Mouse (Mus musculus) neural tube, embryonic 11.5 days (tissue): ENCODE measurements around the gene Gmds. TPM values are rescaled to one million over a fixed set of nuclear protein-coding genes. Genes with fewer than 3 reads are reported as not detected.

ENCODE experiments used
- ATAC-seq: fragments of 200-750 bp; cut with Nextera tagmentation; 2 replicates; pipeline ENCODE4 v1.8.0; 2017; ENCODE audit warnings: moderate number of reproducible peaks, mild to moderate bottlenecking, moderate TSS enrichment, moderate library complexity; ENCODE audit not compliant: insufficient read depth, low FRiP score, low TSS enrichment
- DNase-seq: peaks from one replicate; pipeline ENCODE4 v3.0.0-alpha.2; 2015; ENCODE audit warnings: low spot score
- H3K27ac ChIP-seq: fragments of 300-500 bp; sonication (generic); 2 replicates; pipeline ENCODE4 v1.5.1; 2014; ENCODE audit warnings: low read depth, mild to moderate bottlenecking, low read length
- H3K27me3 ChIP-seq: fragments of 300-500 bp; sonication (generic); 2 replicates; pipeline ENCODE4 v1.6.1; 2014; ENCODE audit warnings: mild to moderate bottlenecking, low read length, mixed read lengths; ENCODE audit not compliant: control insufficient read depth, insufficient read depth
- H3K36me3 ChIP-seq: fragments of 300-500 bp; sonication (generic); 2 replicates; pipeline ENCODE4 v1.6.1; 2014; ENCODE audit warnings: mild to moderate bottlenecking, low read length, moderate library complexity, mixed read lengths; ENCODE audit not compliant: control insufficient read depth, insufficient read depth
- H3K4me1 ChIP-seq: fragments of 300-500 bp; sonication (generic); 2 replicates; pipeline ENCODE4 v1.6.1; 2014; ENCODE audit warnings: low read length, mixed read lengths; ENCODE audit not compliant: control insufficient read depth, insufficient read depth
- H3K4me2 ChIP-seq: fragments of 300-500 bp; sonication (generic); 2 replicates; pipeline ENCODE4 v1.6.1; 2014; ENCODE audit warnings: low read depth, mild to moderate bottlenecking, moderate library complexity
- H3K4me3 ChIP-seq: fragments of 300-500 bp; sonication (generic); 2 replicates; pipeline ENCODE4 v1.5.1; 2014; ENCODE audit warnings: low read depth, low read length
- H3K9ac ChIP-seq: fragments of 300-500 bp; sonication (generic); 2 replicates; pipeline ENCODE4 v1.6.1; 2014; ENCODE audit warnings: mild to moderate bottlenecking, low read length
- H3K9me3 ChIP-seq: fragments of 300-500 bp; sonication (generic); 2 replicates; pipeline ENCODE4 v1.6.1; 2016; ENCODE audit warnings: low read length; ENCODE audit not compliant: control insufficient read depth
- WGBS: fragments of 180-500 bp; shearing (Covaris S2); extraction: QIAGEN DNeasy Blood & Tissue Kit; methylation state at CpG from one replicate; pipeline ENCODE4 v1.1.7; 2014; 5-methylcytosine and 5-hydroxymethylcytosine counted together
- polyA plus RNA-seq: library from polyadenylated mRNA; unstranded; fragments of >200 nt; fragmentation: Nextera tagmentation; extraction: Ambion mirVana; gene quantifications from 2 replicates; pipeline ENCODE4 v1.2.1, GENCODE M21; 2014

Gmds gene
- polyA plus RNA-seq, 1 experiment from 2014 or later, result 27.5 TPM

DNA sequence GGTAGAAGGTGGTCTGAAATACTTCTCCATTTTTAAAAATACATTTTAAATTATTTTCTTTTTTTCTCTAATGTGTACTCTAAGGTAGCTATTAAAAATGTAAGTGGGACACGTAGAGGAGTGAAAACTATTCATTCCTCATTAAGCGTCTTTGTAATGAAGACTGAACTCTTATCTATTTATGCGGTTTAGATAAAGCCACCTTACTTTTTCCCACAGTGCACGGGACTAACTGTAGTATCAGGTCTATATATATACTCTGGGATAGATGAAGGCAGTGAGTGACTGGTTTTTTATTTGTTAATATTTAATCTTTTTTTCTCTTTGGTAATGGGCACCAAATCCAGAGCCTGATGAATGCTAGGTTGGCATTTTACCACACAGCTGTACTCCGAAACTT, 478.3 kb downstream of the Gmds start:
- Histone ChIP-seq H3K4me2 (no peak overlapping the region), H3K4me1 (no peaks in the 10 kb centered on the region), H3K4me3 (no peak overlapping the region), H3K27ac (no peak overlapping the region), H3K9ac (no peak overlapping the region), H3K9me3 (no peaks in the 10 kb centered on the region), H3K36me3 (no peaks in the 10 kb centered on the region), H3K27me3 (no peaks in the 10 kb centered on the region)
- DNase-seq (no peak), ATAC-seq (no peak)
- WGBS, result 95% methylated on average over 5 of the region's 5 CpGs

DNA sequence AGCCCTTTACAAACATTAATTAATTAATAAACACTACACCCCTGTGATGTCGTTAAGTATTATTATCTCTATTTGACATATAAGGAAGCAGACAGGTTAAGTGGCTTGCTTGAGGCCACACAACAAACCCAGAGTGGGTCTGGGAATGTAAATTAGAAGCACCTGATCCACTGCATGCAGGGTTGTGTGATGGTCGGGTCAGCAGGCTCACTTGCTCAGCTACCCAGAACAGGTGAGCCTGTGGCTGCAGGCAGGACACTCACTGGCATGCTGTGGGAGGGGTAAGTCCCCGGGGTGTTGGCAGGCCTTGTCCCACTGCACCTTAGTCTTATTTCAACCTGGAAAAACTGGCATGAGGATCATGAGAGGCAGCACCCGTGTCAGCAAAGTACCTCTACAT, 484.5 kb downstream of the Gmds start:
- no peak overlapping the region for H3K27ac ChIP-seq
- DNase-seq, result no peak
- ATAC-seq, result no peak
- 67% methylated on average over 4 of the region's 4 CpGs for WGBS
- no peaks in the 10 kb centered on the region for H3K9me3 ChIP-seq
- H3K4me3 ChIP-seq, result no peak overlapping the region
- no peaks in the 10 kb centered on the region for H3K36me3 ChIP-seq
- H3K4me2 ChIP-seq, result no peak overlapping the region
- no peaks in the 10 kb centered on the region for H3K27me3 ChIP-seq
- no peak overlapping the region for H3K9ac ChIP-seq
- H3K4me1 ChIP-seq, result peaks cover 2% of the 10 kb centered on the region; the same call in 1 of the 2 replicates

DNA sequence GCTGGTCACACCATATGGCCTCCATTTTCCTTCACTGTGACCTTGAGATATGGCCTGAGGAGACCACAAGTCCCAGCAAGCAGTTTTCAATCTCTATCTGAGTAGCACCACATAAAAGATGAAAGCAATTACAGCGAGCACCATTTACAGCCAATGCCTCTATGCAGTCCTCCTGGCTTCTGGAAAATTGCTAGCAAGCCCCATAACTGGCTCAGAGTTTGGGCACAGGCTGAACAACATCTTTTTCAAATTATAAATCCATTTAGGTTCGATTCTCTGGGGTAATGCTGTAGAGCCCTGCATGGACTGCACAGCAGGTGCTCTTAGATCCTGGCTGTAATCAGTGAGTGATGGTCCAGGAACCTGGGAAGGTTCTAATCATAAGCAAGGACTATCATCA, 485.0 kb downstream of the Gmds start:
- WGBS, result 35% methylated on average over 2 of the region's 2 CpGs
- no peak for DNase-seq
- ATAC-seq, result no peak
- no peaks in the 10 kb centered on the region for H3K36me3 ChIP-seq
- peaks cover 2% of the 10 kb centered on the region; the same call in 1 of the 2 replicates for H3K4me1 ChIP-seq
- H3K9ac ChIP-seq, result no peak overlapping the region
- H3K4me3 ChIP-seq, result no peak overlapping the region
- no peak overlapping the region for H3K4me2 ChIP-seq
- H3K9me3 ChIP-seq, result no peaks in the 10 kb centered on the region
- no peak overlapping the region for H3K27ac ChIP-seq
- H3K27me3 ChIP-seq, result no peaks in the 10 kb centered on the region

DNA sequence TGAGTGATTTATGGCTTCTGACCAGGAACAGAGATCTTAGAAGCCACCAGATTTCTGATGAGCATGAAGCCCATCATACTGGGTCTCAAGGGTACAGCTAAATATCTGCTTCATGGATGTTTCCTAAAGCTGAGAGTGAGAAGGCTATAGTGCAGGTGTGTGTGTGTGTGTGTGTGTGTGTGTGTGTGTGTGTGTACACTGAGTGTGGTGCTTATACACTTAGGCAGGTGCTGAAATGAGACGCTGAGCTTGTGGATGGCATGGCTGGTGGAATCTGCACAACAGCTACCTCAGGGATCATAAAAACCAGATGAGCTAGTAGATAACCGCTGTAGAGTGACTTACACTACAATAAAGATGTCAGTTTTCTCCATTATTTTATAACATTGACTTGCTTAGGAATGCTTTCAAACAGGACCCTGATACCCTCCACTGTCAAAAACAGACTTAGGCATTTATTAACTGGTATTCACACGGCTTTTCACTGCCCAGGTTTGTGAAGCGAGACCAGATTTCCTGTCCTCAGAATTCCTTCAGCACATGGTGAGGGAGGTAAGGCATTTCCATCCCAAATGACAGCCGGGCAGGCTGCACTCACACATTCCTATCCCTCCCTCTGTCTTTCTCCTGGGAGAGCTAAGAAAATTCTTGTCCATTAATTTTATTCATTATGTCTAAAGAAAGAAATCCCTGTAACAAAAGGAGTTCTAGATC, 489.1 kb downstream of the Gmds start:
- H3K27me3 ChIP-seq, result no peaks in the 10 kb centered on the region
- ATAC-seq (no peak), DNase-seq (no peak)
- no peaks in the 10 kb centered on the region for H3K9me3 ChIP-seq
- H3K9ac ChIP-seq, result no peak overlapping the region
- no peak overlapping the region for H3K27ac ChIP-seq
- no peak overlapping the region for H3K4me3 ChIP-seq
- WGBS, result 32% methylated on average over 5 of the region's 5 CpGs
- H3K36me3 ChIP-seq, result no peaks in the 10 kb centered on the region
- H3K4me2 ChIP-seq, result no peak overlapping the region
- H3K4me1 ChIP-seq, result peaks cover 2% of the 10 kb centered on the region; the same call in 1 of the 2 replicates

DNA sequence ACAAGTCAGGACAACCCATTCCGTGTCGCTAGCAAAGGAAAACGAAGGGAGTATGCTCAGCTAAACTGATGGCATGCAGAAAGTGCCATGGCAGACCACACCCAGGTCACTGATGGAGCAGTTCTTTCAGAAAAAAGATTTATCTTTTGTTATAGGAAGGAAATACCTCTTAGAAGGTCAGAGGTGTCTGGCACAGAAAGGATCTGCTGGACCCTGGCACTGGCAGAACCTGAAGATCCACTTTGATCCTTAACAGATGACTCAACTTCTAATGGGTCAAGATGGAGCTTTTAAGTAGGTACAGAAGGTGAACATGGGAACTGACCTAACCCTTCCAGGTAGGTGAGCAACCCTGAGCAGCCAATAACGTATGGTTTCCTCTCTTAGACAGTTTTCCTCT, 502.7 kb downstream of the Gmds start:
- 88% methylated on average over 4 of the region's 4 CpGs for WGBS
- DNase-seq (no peak), ATAC-seq (no peak)
- no peaks in the 10 kb centered on the region for H3K4me1 ChIP-seq
- no peak overlapping the region for H3K4me2 ChIP-seq
- H3K4me3 ChIP-seq, result no peak overlapping the region
- no peaks in the 10 kb centered on the region for H3K27me3 ChIP-seq
- no peaks in the 10 kb centered on the region for H3K36me3 ChIP-seq
- no peaks in the 10 kb centered on the region for H3K9me3 ChIP-seq
- H3K27ac ChIP-seq, result no peak overlapping the region
- H3K9ac ChIP-seq, result no peak overlapping the region

DNA sequence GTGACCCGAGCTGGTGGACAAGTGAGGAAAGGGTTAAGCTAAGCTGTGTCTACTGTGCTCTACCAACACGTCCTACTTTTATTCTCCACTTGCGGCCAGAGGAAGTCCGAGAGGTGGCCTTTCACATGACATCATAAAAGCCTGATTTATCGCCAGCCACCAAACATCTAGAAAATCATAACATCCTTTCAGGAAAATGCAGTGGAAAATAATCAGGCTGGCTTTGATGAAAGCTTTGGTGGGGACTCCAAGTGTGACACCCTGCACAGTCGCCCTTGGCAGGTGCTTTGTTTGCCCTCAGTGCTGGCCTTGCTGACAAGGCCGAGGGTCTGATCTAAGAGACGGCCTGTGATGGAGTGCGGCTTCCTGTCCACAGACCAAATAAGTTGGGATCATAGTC, 508.2 kb downstream of the Gmds start:
- Histone ChIP-seq H3K27me3 (no peaks in the 10 kb centered on the region), H3K4me2 (no peak overlapping the region), H3K9me3 (no peaks in the 10 kb centered on the region), H3K4me3 (no peak overlapping the region), H3K27ac (no peak overlapping the region), H3K9ac (no peak overlapping the region), H3K36me3 (no peaks in the 10 kb centered on the region), H3K4me1 (no peaks in the 10 kb centered on the region)
- ATAC-seq (no peak), DNase-seq (no peak)
- 64% methylated on average over 9 of the region's 9 CpGs for WGBS

DNA sequence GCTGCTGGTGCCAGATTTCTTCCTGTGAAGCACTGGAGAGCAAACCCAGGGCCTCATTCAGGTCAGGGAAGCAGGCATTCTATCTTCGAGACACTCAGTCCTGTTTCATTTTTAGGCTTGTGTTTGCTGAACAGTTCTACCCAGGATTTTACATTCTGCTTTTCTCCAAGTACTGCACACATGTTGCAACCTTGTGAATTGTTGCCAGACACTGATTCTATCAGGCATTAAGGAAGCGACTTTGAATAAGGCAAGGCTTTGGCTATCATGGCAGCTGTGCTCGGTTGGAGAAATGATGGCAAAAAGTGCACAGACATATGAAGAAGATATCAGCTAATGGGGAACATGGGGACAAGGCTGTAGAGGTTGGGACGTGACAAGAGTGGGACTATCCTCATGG, 510.1 kb downstream of the Gmds start:
- WGBS, result 90% methylated on average over 4 of the region's 4 CpGs
- Histone ChIP-seq H3K27ac (no peak overlapping the region), H3K4me3 (no peak overlapping the region), H3K36me3 (no peaks in the 10 kb centered on the region), H3K4me1 (no peaks in the 10 kb centered on the region), H3K4me2 (no peak overlapping the region), H3K9ac (no peak overlapping the region), H3K9me3 (no peaks in the 10 kb centered on the region), H3K27me3 (no peaks in the 10 kb centered on the region)
- DNase-seq (no peak), ATAC-seq (no peak)

DNA sequence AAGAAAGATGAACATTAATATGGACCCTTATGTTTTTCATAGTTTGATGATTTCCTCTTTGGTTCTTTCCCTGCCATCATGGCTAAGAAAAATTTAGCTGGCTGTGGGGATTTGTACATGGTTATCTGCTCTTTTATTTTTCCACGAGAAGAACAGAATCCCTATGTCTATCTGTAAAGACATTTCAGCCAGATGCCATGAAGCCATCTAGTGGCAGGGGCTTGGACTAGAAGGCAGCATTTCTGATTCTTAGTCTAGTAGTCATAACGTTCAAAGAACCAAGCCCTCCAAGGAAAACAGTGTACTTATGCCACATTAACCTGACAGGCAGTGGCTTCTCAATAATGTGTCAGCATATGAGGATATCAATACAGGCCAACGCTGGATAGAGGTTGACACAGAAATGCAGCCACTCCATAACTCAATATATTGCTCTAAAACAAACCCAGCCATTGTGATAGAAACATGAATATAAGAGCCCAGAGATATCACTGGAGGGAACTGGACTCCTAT, 510.7 kb downstream of the Gmds start:
- Histone ChIP-seq H3K4me1 (no peaks in the 10 kb centered on the region), H3K4me2 (no peak overlapping the region), H3K4me3 (no peak overlapping the region), H3K27ac (no peak overlapping the region), H3K36me3 (no peaks in the 10 kb centered on the region), H3K9ac (no peak overlapping the region), H3K27me3 (no peaks in the 10 kb centered on the region), H3K9me3 (no peaks in the 10 kb centered on the region)
- WGBS, result 64% methylated on average over 3 of the region's 3 CpGs
- ATAC-seq (no peak), DNase-seq (no peak)

DNA sequence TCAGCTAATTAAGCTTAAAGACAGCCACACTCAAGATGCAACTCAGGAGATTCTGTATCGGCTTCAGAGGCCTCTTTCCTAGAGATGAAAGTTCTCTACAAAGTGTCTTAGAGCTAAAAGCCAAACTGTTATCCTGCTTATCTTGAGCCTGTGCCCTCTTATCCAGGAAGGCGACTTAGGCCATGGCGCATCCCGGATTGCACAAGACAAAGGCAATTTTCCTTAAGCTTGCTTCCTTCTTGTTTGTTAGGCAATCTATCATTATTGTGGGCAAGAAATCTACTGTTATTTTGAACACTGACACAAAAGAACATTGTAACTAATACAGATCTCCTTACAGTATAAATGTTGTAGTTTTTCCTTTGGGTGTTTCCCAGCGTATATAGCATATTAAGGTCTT, 511.4 kb downstream of the Gmds start:
- Histone ChIP-seq H3K36me3 (no peaks in the 10 kb centered on the region), H3K9ac (no peak overlapping the region), H3K27me3 (no peaks in the 10 kb centered on the region), H3K9me3 (no peaks in the 10 kb centered on the region), H3K4me1 (no peaks in the 10 kb centered on the region), H3K4me3 (no peak overlapping the region), H3K27ac (no peak overlapping the region), H3K4me2 (no peak overlapping the region)
- 87% methylated on average over 5 of the region's 5 CpGs for WGBS
- DNase-seq, result no peak
- ATAC-seq, result no peak
